Mouse (Mus musculus): ENCODE measurements at regions not wholly inside any gene's neighbourhood (a gene's known extent, or its start where the extent isn't known, plus 50 kb on each side); places are given as distances from the start of the nearest gene placed in this dataset.
"Not testable (repeated sequence)": the region's sequence is repeated elsewhere in the genome, so short reads cannot be mapped to it uniquely, and the experiment has no call there.

DNA sequence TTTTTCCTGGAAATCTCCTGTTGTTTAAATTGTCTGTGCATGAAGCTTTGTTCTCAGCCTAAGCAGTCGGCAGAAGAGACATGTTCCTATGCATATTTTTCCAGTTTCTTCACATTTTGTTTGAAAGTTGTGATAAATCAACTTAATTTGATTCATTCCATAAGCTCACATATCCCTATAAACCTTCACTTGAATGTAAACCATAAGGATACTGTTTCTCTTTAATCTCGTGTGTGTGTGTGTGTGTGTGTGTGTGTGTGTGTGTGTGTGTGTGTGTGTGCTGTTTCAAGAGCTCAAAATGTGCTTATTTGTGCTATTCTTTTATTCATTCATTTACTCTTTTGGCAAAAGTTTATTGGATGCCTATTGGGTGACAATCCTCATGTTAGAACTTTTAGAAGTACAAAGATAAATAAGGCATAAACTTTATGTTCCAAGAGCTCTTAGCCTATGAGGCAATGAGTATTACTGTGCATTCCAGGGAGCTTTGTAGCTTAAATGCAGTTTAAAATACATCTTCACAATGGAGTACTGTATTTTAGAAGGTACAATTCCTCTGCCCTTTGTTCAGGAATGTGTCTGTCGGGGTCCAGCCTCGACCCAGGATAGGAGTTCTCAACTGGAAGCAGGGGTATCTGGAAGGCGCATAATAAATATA is 229.4 kb upstream of the Dcbld2 start:
- no peak for DNase-seq

DNA sequence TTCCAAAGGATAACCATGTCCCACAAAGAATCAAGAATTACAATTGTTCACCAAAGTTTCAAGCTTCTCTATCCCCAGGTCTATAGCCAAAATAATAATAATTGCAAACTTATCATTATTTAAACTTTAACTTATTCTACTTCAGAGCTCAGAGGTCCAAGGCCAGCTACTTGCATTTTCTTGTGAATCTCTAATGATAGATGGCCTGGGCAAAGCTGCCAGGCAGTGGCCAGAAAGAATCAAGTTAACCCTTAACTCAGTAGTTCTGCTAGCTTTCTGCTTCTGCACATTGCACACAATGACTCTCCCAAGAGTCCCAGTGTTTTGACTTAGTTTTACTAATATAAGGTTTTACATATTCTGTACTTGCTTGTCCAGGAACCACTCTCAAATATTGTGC is 228.3 kb upstream of the Dcbld2 start:
- not testable (repeated sequence) for DNase-seq

DNA sequence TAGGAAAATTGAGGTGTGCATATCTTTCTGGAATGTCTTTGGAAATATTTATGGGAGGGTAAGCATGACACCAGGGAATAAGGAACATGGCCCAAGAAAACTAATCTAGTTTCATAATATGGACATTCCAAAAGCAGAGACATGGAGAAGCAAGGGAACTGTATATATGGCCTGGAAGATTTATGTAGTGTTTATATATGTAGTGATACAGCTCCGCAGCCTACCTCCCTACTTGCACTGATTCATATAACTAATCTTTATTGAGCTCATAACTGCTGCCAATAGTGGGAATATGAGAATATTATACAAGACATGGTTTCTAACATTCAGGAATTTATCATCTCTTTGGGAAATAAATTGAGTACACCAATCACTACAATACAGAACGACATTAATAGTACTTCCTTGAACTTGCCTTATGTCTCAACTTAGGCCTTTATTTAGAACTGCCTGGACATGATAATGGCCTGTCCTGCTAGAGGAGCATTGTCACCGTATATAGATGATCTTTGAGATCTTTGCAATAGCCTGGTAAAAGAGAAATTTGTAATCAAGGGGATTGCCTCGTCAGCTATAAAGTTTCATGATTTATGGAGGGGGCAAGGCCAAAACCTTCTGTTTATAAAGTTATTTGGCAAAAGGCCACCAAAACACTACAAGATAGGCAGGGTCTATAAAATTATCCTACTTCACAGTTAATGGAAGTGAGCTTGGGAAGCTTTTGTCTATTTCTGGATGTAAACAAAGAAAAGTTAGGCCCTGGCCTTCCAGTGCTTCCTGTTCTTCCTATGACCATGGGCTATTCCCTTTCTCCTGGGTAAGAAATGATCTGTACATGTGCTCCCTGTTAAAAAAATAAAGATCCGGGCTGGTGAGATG is 213.4 kb upstream of the Dcbld2 start:
- no peak for DNase-seq

DNA sequence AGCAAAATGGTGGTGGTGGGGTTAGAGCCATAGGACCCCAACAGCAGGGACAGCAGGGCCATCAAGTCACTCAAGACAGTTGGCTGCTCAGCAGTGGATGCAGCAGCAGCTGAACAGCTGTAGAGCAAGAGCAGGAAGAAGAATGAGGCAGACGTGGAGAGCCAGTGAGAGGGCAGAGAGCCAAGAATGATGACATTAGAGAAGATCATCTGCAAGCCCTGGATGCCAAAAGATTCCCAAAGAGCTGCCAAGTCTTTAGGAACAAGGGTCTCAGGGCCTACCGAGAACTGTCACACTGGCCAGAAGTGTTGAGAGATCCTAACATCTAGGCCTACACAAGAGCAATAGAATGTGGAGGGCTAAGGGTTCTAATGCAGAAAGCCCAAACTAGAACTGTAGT is 196.4 kb upstream of the Dcbld2 start:
- no peak for DNase-seq

DNA sequence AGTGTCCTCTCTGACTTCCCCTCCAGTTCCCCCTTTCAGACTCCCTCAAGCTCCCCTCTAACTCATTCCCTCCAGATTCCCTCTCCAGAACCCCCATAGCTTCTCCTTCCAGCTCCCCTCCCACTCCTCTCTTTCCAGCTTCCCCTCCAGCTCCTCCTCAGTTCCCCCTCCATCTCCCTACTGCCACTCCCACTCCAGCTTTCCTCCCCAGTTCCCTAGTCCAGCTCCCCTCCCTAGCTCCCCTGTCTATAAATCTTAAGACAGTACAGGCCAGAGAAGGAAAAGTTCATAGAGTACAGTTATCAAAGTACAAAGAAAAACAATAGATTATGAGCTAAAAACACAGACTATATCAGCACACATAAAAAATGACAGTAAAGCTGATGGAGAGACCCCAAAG is 173.6 kb upstream of the Dcbld2 start:
- DNase-seq: no peak

DNA sequence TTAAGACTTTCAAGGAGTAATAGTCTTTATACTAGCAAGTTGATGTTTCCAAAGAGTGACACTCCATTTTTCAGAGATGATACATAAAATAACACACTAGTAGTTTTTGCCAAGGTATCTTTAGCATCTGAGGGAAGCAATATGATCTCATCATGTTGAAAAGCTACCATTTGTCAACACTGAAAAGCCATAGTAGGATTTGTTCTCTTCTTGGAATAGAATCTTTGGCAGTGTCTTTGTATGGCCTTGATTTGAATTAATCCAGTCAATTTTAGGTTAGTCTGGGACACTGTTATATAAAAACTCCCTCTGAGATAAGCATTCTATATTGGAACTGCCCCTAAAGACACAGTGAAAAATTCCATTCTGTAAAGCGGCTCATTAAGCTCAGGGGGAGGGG is 171.4 kb upstream of the Dcbld2 start:
- DNase-seq: no peak

DNA sequence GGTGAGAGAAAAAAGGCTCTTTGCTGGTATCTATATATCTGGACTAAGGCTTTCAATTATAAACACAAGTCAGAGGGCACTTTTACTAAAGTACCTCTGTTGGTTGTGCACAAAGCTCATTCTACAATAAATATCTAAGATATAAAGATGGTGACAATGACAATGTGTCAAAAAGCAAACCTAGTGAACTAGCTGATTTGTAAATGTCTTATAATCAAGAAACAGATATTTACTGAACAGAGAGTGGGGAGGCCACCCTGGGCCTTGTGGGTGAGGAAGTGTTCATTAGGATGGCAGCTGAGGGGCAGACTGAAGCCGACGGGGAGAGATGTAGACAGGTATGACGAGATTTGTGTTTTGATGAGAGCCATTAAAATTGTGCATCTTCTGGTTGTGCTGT is 132.0 kb upstream of the Dcbld2 start:
- no peak for DNase-seq

DNA sequence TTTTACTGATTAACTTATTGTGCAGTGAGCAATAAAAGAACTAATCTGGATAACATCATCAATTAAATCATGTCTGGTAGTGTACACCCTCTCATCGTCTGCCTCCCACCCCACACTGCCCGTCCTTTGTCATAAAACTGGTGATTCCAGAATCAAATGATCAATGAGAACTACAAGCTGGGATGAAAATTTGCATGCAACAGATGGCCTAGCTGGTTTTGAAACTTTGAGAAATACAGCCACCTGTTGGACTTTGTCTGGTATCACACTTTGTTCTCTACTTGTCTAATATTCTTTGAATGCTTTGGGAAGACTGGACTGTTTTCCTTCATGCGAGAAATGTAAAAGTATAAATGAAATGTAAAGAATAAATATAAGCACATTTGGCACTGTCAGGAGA is 126.8 kb upstream of the Dcbld2 start:
- DNase-seq: no peak

DNA sequence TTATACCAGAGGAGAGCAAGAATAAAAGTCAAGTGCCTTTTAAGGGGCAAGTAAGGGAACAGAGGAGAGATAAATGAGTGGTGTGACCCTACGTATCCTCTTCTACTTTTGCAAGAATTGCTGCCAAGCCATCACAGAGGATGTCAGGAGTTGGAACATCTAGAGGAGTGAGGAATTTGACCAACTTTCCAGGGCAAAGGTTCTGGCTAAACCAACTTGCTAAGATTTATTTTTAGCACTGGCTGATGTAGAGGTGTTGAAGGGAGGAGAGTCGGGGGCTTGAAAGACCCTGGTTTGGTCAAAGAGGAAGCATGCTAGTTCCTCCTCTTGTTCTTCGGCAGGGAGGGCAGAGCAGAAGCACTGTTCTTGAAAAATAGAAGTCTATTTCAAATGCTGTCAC is 113.8 kb upstream of the Dcbld2 start:
- DNase-seq: no peak

DNA sequence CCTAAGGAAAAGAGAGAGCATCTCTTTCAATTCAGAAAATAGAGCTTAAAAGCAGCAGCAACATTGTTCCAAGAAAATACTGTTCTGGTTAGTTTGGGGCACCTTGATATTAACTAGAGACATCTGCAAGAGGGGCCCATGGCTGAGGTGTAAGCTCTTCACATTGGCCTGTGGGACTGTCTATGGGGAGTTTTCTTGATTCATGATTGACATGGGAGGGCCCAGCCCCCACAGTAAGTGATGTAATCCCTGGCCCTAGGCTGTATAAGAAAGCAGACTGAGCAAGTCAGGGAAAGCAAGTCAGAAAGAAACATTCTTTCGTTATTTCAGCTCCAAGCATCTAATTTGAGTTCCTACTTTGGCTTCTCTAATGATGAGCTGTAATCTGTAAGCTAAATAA is 113.1 kb upstream of the Dcbld2 start:
- no peak for DNase-seq

DNA sequence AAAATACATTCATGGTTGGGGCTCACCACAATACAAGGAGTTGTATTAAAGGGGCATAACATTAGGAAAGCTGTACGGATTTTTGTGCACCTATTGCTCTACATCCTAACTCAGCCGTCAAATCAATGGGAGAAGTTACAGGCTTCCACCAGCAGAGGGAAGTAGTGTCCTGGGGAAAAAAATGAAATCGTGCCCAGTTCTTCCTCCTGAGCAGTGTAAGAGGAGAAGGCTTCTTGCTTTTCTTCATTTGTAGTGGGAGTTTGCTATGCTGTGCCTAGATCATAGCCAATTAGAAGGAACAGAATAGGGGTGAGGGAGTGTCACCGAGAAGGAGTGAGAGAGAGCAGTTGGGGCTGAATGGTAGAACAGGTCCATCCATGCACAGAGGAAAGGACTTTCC is 108.7 kb upstream of the Dcbld2 start:
- DNase-seq: peak; percentile 17

DNA sequence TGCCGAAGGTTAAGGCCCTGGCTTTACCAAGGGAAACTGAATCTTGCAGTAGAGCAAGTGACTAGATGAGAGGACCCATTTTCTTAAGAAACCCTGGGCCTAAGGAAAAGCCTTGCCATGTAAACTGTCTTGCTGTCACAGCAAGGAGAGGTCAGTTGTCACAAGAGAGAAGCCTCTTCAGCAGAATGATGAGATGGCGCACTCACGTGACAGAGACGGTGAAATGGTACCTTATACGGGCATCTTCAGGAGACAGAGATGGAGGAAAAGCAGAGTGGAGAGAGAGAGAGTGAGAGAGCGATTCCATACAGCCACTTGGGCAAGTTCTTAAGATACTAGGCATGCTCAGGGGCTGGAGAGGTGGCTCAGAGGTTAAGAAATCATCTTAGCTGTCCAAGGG is 108.1 kb upstream of the Dcbld2 start:
- no peak for DNase-seq

DNA sequence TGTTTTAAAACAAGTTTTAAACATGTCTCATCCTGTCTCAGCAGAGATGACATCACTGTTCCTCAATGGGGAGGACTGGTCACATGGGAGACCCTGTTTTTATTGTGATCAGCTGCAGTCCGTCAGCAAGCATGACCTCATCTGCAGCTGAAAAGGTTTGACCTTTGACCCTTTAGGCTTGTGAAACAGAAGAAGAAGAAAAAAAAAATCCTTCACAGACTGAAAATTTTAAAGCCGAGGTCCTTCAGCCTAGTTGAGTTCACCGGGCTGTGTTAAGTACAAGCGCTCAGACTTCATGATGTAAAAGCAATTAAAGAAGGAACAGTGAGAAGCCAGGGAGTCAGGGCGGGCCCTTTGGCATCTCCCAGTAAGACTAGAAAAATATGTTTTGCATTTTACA is 104.7 kb upstream of the Dcbld2 start:
- no peak for DNase-seq

DNA sequence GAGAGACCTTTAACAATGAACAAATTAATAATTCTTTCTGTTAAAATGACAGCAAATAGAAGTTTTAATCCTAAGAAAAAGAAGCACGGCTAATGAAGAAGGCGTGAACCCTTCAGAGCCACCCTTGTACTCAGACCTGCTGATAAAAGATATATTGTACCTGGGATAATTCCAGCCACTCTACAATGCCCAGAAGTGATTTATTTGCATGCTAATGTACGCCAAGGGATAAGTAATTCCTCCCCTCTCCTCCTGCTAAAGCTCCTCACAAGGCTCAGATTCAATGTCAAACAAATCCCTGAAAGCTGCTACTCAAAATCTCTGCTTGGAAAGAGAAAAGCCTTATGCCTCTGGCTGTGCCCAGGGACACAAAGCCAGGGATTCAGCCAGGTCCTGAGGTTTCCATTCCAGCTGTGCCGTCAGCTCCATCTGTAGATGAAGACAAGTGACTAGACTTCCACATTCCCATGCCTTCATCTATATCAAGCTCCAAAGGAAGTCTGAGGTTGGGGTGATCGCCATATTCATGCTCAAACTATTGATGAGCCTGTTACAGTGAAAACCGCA is 91.3 kb upstream of the Dcbld2 start:
- no peak for DNase-seq

DNA sequence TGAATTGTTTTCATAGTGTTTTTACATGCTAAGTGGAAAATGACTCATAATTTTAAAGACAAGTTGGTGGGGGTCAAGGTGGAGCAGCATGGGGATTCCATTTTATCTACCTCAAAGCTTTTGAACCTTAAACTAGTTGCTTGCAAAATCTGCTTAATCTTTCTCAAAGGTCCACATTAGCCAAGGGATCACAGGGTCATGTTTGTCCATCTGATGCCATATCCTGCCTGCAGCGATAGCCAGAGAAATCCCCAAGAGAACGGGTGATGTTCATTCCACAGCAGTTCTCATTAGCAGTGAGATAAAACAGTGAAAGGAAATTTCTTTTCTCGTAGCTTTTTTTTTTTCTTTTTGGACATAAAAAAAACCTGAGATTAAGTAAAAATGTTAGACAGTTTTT is 77.2 kb upstream of the Dcbld2 start:
- DNase-seq: no peak

DNA sequence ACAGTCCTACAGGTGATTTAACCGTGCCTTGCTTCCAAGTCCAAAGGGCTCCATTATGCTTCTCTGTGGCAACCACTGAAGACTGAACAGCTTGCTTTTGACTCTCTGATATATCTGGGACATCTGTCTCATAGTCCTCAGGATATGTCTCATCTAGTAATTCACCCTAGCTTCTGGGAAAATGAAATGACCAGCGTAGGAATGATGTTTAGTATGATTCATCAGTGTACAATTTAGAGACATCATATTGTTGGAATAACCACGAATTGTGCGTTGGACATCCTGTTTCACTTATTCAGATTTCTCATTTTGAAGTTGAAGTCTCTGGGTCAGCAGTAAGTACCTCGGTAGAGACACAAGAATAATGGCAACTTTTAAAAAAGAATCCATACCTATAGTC is 64.3 kb upstream of the Dcbld2 start:
- no peak for DNase-seq

DNA sequence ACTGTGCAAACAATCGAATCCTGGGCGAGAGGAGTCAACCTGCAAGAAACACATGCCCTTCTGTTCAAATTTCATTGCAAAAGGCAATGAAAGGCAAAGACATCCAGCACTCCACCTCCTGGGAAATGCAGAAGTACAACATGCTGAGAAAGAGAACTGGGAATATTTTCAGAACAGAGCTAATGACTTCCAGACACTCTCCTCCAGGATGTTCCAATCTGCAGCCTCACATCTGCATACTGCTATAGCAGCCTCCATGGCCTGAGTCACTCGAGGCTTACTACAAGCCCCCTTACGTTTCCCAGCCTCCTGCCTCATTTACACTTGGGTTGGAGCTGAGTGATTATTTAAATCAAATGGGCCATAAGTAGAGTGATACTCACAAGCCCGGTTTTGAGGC is 58.9 kb upstream of the Dcbld2 start:
- DNase-seq: no peak

DNA sequence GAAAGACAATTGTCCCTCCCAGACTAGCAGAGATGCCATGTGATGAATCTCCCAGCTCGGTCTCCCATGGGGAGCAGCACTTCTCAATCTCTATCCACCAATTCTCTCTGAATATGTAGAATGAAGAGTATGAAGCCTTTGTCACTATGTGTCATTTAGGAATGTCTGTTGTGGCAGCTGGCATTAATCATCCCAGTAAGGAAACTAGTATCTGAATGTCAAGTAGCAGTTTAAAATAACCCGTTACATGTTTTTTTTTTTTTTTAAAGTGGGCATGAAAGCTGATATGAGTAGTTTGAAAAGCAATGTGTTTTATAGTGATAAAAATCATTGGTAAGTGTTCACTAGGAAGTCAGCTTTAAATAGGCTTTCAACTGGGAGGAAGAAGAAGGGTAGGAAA is 58.4 kb upstream of the Dcbld2 start:
- DNase-seq: no peak

DNA sequence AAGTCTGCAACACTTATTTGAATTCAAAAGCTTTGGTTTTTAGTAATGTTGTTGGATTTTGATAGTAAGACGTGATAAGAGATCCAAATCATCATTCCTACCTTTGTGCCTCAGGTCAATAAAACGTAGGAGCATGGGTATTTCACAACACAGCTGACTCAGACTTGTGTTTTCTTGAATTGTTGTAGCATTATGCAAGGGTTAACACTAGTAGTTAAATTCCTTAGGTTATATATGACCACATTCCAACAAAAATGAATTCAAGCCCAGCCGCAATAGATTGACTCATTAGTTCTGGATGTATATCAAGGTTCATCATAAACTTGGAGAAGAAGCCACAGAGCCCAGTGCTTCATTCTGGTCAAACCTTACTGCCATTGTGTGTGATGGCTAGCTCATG is 56.1 kb upstream of the Dcbld2 start:
- DNase-seq: no peak

DNA sequence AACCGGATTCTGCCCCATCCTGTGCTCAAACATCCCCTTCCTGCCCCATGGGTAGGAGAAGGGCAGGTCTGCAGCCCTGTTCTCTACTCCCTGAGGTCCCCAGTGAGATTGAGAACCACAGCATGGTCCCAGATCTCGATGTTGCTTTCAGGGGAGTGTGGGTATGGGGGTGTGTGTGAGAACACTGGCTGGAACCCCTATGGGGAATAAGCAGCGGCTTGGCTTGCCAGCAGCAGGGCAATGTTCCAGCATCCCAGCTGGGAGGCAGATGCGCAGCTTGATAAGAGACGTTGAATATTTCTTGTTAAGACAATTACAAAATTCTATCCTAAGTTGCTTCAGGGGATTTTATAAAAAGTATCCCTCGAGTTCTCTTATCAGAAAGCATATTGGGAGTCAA is 53.7 kb upstream of the Dcbld2 start:
- DNase-seq: no peak

All from thymus, postnatal 4 days (tissue).